Mouse (Mus musculus) brown adipose tissue, adult 24 weeks (tissue): ENCODE measurements around the gene Prima1. TPM values are rescaled to one million over a fixed set of nuclear protein-coding genes. Genes with fewer than 3 reads are reported as not detected.
A peak's percentile ranks its signal among the peaks of the same experiment; 100 is the strongest.

Experiments used
- H3K27ac ChIP-seq: fragments of 200-500 bp; replicated peaks from 2 replicates; pipeline ENCODE4 v1.5.1; 2012; ENCODE audit warnings: low read depth, mild to moderate bottlenecking, low read length
- H3K4me1 ChIP-seq: fragments of 200-500 bp; 2 replicates; pipeline ENCODE4 v1.6.1; 2012; ENCODE audit warnings: low read length, mixed read lengths; ENCODE audit not compliant: control insufficient read depth, insufficient read depth, insufficient read length
- H3K4me3 ChIP-seq: fragments of 200-500 bp; 2 replicates; pipeline ENCODE4 v1.5.1; 2012; ENCODE audit warnings: low read depth, mild to moderate bottlenecking, low read length, moderate library complexity; ENCODE audit not compliant: insufficient read depth
- polyA plus RNA-seq: library from polyadenylated mRNA; stranded (reverse); fragments of >200 nt; gene quantifications from 2 replicates; pipeline ENCODE4 v1.2.4, GENCODE M21; 2012; ENCODE audit not compliant: missing spikeins, insufficient read depth, insufficient read length

The Prima1 gene
- polyA plus RNA-seq, result not detected in 2 replicates

GRCm38 (mm10) chr12:103242083-103242581 lies at the start of gene Prima1:
Gene Prima1, minus strand, starts transcription at chr12:103242150.
- Histone ChIP-seq H3K27ac (no peak within 1 kb of the TSS), H3K4me1 (no peaks in the 10 kb centered on the region), H3K4me3 (peak within 1 kb of the TSS; percentile 46)

GRCm38 (mm10) chr12:103287276-103287675 lies 45.3 kb upstream of the Prima1 start:
- Histone ChIP-seq H3K27ac (no peak overlapping the region), H3K4me3 (no peak overlapping the region), H3K4me1 (no peaks in the 10 kb centered on the region)

- Histone ChIP-seq H3K4me3 (no peak overlapping the region), H3K4me1 (no peaks in the 10 kb centered on the region), H3K27ac (no peak overlapping the region)
Measured at GRCm38 (mm10) chr12:103283411-103283810, 41.5 kb upstream of the Prima1 start.

GRCm38 (mm10) chr12:103282936-103283335 lies 41.0 kb upstream of the Prima1 start:
- Histone ChIP-seq H3K4me1 (no peaks in the 10 kb centered on the region), H3K27ac (no peak overlapping the region), H3K4me3 (no peak overlapping the region)

- no peak overlapping the region for H3K4me3 ChIP-seq
- H3K27ac ChIP-seq, result no peak overlapping the region
- H3K4me1 ChIP-seq, result no peaks in the 10 kb centered on the region
Measured at GRCm38 (mm10) chr12:103281912-103282311, 40.0 kb upstream of the Prima1 start.

- Histone ChIP-seq H3K4me1 (no peaks in the 10 kb centered on the region), H3K27ac (no peak overlapping the region), H3K4me3 (no peak overlapping the region)
Measured at GRCm38 (mm10) chr12:103281491-103281890, 39.5 kb upstream of the Prima1 start.

GRCm38 (mm10) chr12:103276422-103276821 lies 34.5 kb upstream of the Prima1 start:
- no peak overlapping the region for H3K4me3 ChIP-seq
- no peaks in the 10 kb centered on the region for H3K4me1 ChIP-seq
- no peak overlapping the region for H3K27ac ChIP-seq

- Histone ChIP-seq H3K27ac (no peak overlapping the region), H3K4me1 (no peaks in the 10 kb centered on the region)
Measured at GRCm38 (mm10) chr12:103273732-103274131, 31.8 kb upstream of the Prima1 start.

GRCm38 (mm10) chr12:103273051-103273450 lies 31.1 kb upstream of the Prima1 start:
- Histone ChIP-seq H3K4me1 (no peaks in the 10 kb centered on the region), H3K27ac (no peak overlapping the region), H3K4me3 (no peak overlapping the region)

More at GRCm38 (mm10) chr12:103273732-103274131, 31.8 kb upstream of the Prima1 start:
- H3K4me3 ChIP-seq, result no peak overlapping the region

- no peak overlapping the region for H3K4me3 ChIP-seq
- no peaks in the 10 kb centered on the region for H3K4me1 ChIP-seq
Measured at GRCm38 (mm10) chr12:103272176-103272575, 30.2 kb upstream of the Prima1 start.

GRCm38 (mm10) chr12:103266605-103267004 lies 24.7 kb upstream of the Prima1 start:
- H3K27ac ChIP-seq, result no peak overlapping the region
- no peaks in the 10 kb centered on the region for H3K4me1 ChIP-seq
- no peak overlapping the region for H3K4me3 ChIP-seq

More at GRCm38 (mm10) chr12:103272176-103272575, 30.2 kb upstream of the Prima1 start:
- H3K27ac ChIP-seq, result no peak overlapping the region

- Histone ChIP-seq H3K4me1 (no peaks in the 10 kb centered on the region), H3K27ac (no peak overlapping the region), H3K4me3 (no peak overlapping the region)
Measured at GRCm38 (mm10) chr12:103262017-103262865, 20.3 kb upstream of the Prima1 start.

- Histone ChIP-seq H3K27ac (no peak overlapping the region), H3K4me3 (no peak overlapping the region), H3K4me1 (no peaks in the 10 kb centered on the region)
Measured at GRCm38 (mm10) chr12:103252901-103253434, 11.0 kb upstream of the Prima1 start.

GRCm38 (mm10) chr12:103251151-103251550 lies 9.2 kb upstream of the Prima1 start:
- H3K4me1 ChIP-seq, result no peaks in the 10 kb centered on the region
- no peak overlapping the region for H3K27ac ChIP-seq
- no peak overlapping the region for H3K4me3 ChIP-seq

- H3K4me1 ChIP-seq, result no peaks in the 10 kb centered on the region
- no peak overlapping the region for H3K4me3 ChIP-seq
Measured at GRCm38 (mm10) chr12:103250333-103250732, 8.4 kb upstream of the Prima1 start.

More at GRCm38 (mm10) chr12:103250333-103250732, 8.4 kb upstream of the Prima1 start:
- no peak overlapping the region for H3K27ac ChIP-seq
